Mouse (Mus musculus): ENCODE data around the gene Dolpp1. TPM values are rescaled to one million over a fixed set of nuclear protein-coding genes. Genes with fewer than 3 reads are reported as not detected.
"Not testable (repeated sequence)": the region's sequence is repeated elsewhere in the genome, so short reads cannot be mapped to it uniquely, and the experiment has no call there.

Dolpp1 gene
- total and polyA plus RNA-seq, 3 experiments, result 5.9 to 25.1 (median 9.0) TPM

DNA sequence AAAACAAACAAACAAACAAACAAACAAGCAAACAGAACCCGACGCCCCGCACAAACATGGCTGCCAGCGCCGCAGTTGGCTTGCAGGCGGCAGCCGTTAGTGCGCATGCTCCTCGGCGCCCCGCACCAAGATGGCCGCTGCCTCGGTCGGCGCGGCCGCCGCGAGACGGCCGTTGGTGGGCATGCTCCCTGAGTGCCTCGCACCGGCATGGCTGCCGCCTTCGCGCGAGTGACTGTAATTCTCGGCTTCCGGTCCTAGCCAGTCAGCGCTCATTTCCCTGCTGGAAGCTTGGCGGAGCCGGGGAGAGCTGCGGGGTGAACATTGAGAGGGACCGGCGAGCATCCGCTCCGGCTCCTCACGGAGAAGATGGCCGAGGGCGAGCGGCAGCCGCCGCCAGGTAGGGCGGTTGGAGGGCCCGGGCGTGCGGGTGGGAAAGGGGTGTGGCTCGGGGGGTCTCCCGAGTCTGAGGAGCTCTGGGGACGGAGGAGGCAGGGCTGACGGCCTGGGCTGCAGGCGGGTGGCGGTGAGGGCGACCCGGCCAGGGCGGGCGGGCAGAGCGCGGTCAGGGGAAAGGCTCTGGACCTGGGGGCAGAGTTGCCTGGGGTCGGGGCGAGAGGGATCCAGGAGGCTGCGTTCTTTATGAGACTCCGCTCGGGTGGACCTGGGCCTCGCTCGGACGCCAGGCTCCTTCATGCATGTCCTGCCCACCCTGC is 24.0 kb downstream of the Dolpp1 start, which contains the start of gene Ptpa:
Gene Ptpa (plus strand): TSS at position 104 of the 713 bp plus-strand sequence.
- H3K36me3 ChIP-seq (ENCODE audit: control insufficient read depth, insufficient read depth, low read length), result no peaks in the 10 kb centered on the region
- no peak for TF ChIP-seq CTCF (IDR thresholded peaks at IDR 0.05)
- TF ChIP-seq POLR2A (IDR thresholded peaks at IDR 0.05; ENCODE audit: insufficient read depth, low read depth, low read length), result peak; percentile 39; the same call in 1 of the 2 replicates
- H3K4me3 ChIP-seq, result peak within 1 kb of the TSS; percentile 79
- H3K4me1 ChIP-seq (ENCODE audit: control insufficient read depth, insufficient read depth, low read length), result peaks cover 7% of the 10 kb centered on the region
- H3K27ac ChIP-seq, result peak within 1 kb of the TSS; percentile 97
- DNase-seq, result peak; percentile 94
- WGBS, result under 1% methylated on average over 67 of the region's 67 CpGs
- H3K27me3 ChIP-seq (ENCODE audit: control insufficient read depth, insufficient read depth, low read length), result no peaks in the 10 kb centered on the region
- intact Hi-C loops (cut with DNase I), result loop anchor here (1.0 to 2.0 kb wide), 2 partner anchors 24 to 51 kb away; partner anchors contain the start of genes Dolpp1 and Miga2
- H3K9ac ChIP-seq (ENCODE audit: low read depth, low read length), result peak within 1 kb of the TSS; percentile 94
- H3K79me2 ChIP-seq (replicated peaks; ENCODE audit: control insufficient read depth, insufficient read depth, low read length), result peaks cover 1% of the 10 kb centered on the region

DNA sequence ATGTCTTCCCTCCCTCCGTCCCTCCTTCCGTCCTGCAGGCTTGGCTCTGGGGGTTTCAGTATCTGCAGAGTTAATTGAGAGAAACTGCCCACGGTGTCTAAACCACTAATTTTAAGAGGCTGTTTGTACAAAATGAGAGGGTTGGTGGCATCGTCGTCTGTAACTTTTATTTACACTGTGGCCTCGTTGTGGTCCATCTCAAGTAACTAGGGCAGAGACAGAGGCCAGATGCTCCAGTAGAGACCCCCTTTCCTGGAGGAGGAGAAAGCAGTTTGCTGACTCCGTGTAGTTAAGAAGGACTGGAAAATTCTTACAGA is 24.6 kb downstream of the Dolpp1 start:
- no peak for DNase-seq
- intact Hi-C loops (cut with DNase I), result no loop called here
- H3K36me3 ChIP-seq (ENCODE audit: control insufficient read depth, insufficient read depth, low read length), result no peaks in the 10 kb centered on the region
- H3K4me3 ChIP-seq, result peak overlapping the region; percentile 79
- no peak for TF ChIP-seq EP300 (IDR thresholded peaks at IDR 0.05; ENCODE audit: insufficient read depth, low read depth, low read length)
- H3K9ac ChIP-seq (ENCODE audit: low read depth, low read length), result peak overlapping the region; percentile 74
- H3K27me3 ChIP-seq (ENCODE audit: control insufficient read depth, insufficient read depth, low read length), result no peaks in the 10 kb centered on the region
- peak overlapping the region; percentile 97 for H3K27ac ChIP-seq
- peaks cover 1% of the 10 kb centered on the region for H3K79me2 ChIP-seq (replicated peaks; ENCODE audit: control insufficient read depth, insufficient read depth, low read length)
- WGBS, result under 1% methylated on average over 7 of the region's 7 CpGs
- H3K4me1 ChIP-seq (ENCODE audit: control insufficient read depth, insufficient read depth, low read length), result peaks cover 7% of the 10 kb centered on the region

DNA sequence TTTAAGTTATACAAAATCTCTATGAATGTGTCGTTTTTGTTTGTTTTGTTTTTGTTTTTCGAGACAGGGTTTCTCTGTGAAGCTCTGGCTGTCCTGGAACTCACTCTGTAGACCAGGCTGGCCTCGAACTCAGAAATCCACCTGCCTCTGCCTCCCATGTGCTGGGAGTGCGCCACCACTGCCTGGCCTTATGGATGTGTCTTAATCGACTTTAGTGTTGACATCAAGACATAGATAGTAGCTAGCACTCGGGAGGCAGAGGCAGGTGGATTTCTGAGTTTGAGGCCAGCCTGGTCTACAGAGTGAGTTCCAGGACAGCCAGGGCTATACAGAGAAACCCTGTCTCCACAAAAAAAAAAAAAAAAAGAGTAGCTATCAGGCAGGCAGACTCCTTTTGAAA is 25.1 kb downstream of the Dolpp1 start:
- intact Hi-C loops (cut with DNase I); H3K27ac ChIP-seq: not testable (repeated sequence)

DNA sequence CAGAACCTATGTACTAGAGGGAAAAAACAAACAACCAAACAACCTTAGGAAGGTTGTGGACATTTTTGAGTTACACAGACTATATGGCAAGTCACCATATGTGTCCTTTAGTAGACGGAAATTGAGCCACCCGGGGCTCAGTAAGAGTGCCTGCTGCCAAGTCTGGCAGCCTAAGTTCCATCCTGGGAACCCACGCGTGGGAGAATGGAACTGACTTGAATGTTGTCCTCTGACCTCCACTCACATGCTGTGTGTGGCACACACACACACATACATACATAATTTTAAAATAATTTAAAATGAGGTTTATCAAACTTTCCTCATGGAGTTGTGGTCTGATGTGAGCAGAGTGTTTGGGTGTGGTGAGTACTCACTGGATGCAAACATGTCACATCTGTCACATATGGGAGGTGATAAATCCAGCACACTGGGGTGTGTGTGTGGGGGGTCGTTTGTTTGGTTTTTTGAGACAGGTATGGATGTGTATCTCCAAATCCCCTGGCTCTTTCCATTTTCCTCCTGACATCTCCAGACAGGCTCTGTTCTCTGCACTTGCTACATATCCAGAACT is 25.6 kb downstream of the Dolpp1 start:
- TF ChIP-seq CTCF (IDR thresholded peaks at IDR 0.05) (no peak), EP300 (IDR thresholded peaks at IDR 0.05; ENCODE audit: insufficient read depth, low read depth, low read length) (no peak)
- intact Hi-C loops (cut with DNase I), result no loop called here
- 28% methylated on average over 5 of the region's 5 CpGs for WGBS
- no peak overlapping the region for H3K4me3 ChIP-seq
- H3K79me2 ChIP-seq (replicated peaks; ENCODE audit: control insufficient read depth, insufficient read depth, low read length), result peaks cover 1% of the 10 kb centered on the region
- no peak overlapping the region for H3K9ac ChIP-seq (ENCODE audit: low read depth, low read length)
- no peaks in the 10 kb centered on the region for H3K27me3 ChIP-seq (ENCODE audit: control insufficient read depth, insufficient read depth, low read length)
- DNase-seq, result no peak
- no peak overlapping the region for H3K27ac ChIP-seq
- no peaks in the 10 kb centered on the region for H3K36me3 ChIP-seq (ENCODE audit: control insufficient read depth, insufficient read depth, low read length)
- H3K4me1 ChIP-seq (ENCODE audit: control insufficient read depth, insufficient read depth, low read length), result peaks cover 7% of the 10 kb centered on the region

More for the DNA sequence above, 25.1 kb downstream of the Dolpp1 start:
- H3K4me3 ChIP-seq; H3K9ac ChIP-seq (ENCODE audit: low read depth, low read length); H3K79me2 ChIP-seq (replicated peaks; ENCODE audit: control insufficient read depth, insufficient read depth, low read length); H3K36me3 ChIP-seq (ENCODE audit: control insufficient read depth, insufficient read depth, low read length); DNase-seq; H3K27me3 ChIP-seq (ENCODE audit: control insufficient read depth, insufficient read depth, low read length); H3K4me1 ChIP-seq (ENCODE audit: control insufficient read depth, insufficient read depth, low read length): not testable (repeated sequence)
- WGBS, result 65% methylated on average over 6 of the region's 6 CpGs

DNA sequence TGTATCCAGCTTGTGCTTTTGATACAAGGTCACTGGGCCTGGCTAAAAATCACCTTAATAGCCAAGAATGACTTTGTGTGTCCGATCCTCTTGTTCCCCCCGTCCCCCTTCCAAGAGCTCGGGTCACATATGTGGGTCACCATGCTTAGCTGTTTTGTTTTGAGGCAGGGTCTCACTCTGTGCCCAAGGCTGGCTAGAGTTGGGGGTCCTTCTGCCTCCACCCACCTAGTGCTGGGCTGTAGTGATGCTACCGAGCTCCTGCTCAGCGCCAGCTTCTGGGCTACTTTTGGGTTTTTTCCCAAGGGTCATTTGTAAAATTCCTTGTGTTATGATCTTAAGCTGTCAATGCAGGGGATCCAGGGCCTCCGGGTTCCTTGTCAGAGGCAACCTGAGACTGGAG is 26.2 kb downstream of the Dolpp1 start:
- no peak for TF ChIP-seq CTCF (IDR thresholded peaks at IDR 0.05)
- TF ChIP-seq POLR2A (IDR thresholded peaks at IDR 0.05; ENCODE audit: insufficient read depth, low read depth, low read length), result no peak
- TF ChIP-seq EP300 (IDR thresholded peaks at IDR 0.05; ENCODE audit: insufficient read depth, low read depth, low read length), result no peak
- Histone ChIP-seq H3K4me1 (ENCODE audit: control insufficient read depth, insufficient read depth, low read length) (peaks cover 7% of the 10 kb centered on the region), H3K36me3 (ENCODE audit: control insufficient read depth, insufficient read depth, low read length) (no peaks in the 10 kb centered on the region), H3K79me2 (replicated peaks; ENCODE audit: control insufficient read depth, insufficient read depth, low read length) (peaks cover 1% of the 10 kb centered on the region), H3K4me3 (no peak overlapping the region), H3K27ac (no peak overlapping the region), H3K9ac (ENCODE audit: low read depth, low read length) (no peak overlapping the region), H3K27me3 (ENCODE audit: control insufficient read depth, insufficient read depth, low read length) (no peaks in the 10 kb centered on the region)
- no peak for DNase-seq
- 75% methylated on average over 6 of the region's 6 CpGs for WGBS
- intact Hi-C loops (cut with DNase I), result no loop called here

DNA sequence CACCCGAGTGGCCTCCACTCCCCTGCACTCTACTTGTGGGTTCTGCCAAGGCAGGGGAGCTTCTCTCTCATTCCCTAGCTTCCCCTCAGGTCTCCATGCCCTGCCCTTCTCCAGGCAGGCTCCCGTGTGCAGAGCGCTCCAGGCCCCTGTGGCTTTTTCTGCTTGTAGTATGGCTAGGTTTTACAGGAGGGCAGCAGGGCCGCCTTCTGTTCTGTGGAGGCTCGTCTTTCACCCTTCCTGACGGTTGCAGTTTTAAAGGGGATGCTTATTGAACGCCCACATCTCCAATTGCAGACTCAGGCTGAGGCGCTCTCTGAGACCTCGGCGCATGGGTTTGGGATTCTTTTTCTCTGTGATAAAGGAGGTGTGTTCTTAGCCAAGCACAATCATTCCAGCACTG is 27.1 kb downstream of the Dolpp1 start:
- no peaks in the 10 kb centered on the region for H3K27me3 ChIP-seq (ENCODE audit: control insufficient read depth, insufficient read depth, low read length)
- 39% methylated on average over 10 of the region's 10 CpGs for WGBS
- peaks cover 4% of the 10 kb centered on the region for H3K79me2 ChIP-seq (replicated peaks; ENCODE audit: control insufficient read depth, insufficient read depth, low read length)
- TF ChIP-seq CTCF (IDR thresholded peaks at IDR 0.05) (no peak), POLR2A (IDR thresholded peaks at IDR 0.05; ENCODE audit: insufficient read depth, low read depth, low read length) (no peak), EP300 (IDR thresholded peaks at IDR 0.05; ENCODE audit: insufficient read depth, low read depth, low read length) (no peak)
- intact Hi-C loops (cut with DNase I), result no loop called here
- peaks cover 3% of the 10 kb centered on the region for H3K4me1 ChIP-seq (ENCODE audit: control insufficient read depth, insufficient read depth, low read length)
- no peaks in the 10 kb centered on the region for H3K36me3 ChIP-seq (ENCODE audit: control insufficient read depth, insufficient read depth, low read length)
- no peak overlapping the region for H3K4me3 ChIP-seq
- H3K9ac ChIP-seq (ENCODE audit: low read depth, low read length), result no peak overlapping the region
- no peak for DNase-seq
- no peak overlapping the region for H3K27ac ChIP-seq

All from heart, adult 2 months (tissue).